ENCODE assay signal across 13 mouse cellular contexts in genomic region chr2:166703491-166703890, GRCm38 (mm10). TPM values are rescaled to one million over a fixed set of nuclear protein-coding genes. Genes with fewer than 3 reads are reported as not detected.
DNase-seq lines count a peak whose midpoint lies in the region; ATAC-seq and TF ChIP-seq lines count a peak whose summit lies in the region.
"Had no signal": no experiment of that assay in that cellular context is flagged by ENCODE, and none has a peak within 500 bp of the region (broad histone marks: within the 10 kb centered on the region; RNA-seq: fewer than 3 reads in every experiment).

No protein-coding gene starts in this region.

- H3K27ac ChIP-seq in hindbrain, embryonic 10.5 days, result peak overlapping the region; percentile 19
- H3K27ac ChIP-seq in hindbrain, postnatal 0 days, result no peak overlapping the region
- H3K27ac ChIP-seq: midbrain, embryonic 12.5 days had no signal

- peaks cover 68% of the 10 kb centered on the region for H3K36me3 ChIP-seq in hindbrain, embryonic 10.5 days
- H3K36me3 ChIP-seq in hindbrain, postnatal 0 days (ENCODE audit: insufficient read depth, low read length), result no peaks in the 10 kb centered on the region

- ATAC-seq in hindbrain, postnatal 0 days, result no peak
- ATAC-seq in erythroid progenitor cell, adult 5-6 weeks (replicated peaks; ENCODE audit: low FRiP score, poor library complexity, severe bottlenecking), result peak; percentile 80
- peak; percentile 72 for ATAC-seq in megakaryocyte progenitor cell, adult 5-6 weeks (replicated peaks; ENCODE audit: poor library complexity)

- H3K27me3 ChIP-seq in hindbrain, embryonic 10.5 days (ENCODE audit: insufficient read depth, poor library complexity, severe bottlenecking), result no peaks in the 10 kb centered on the region
- H3K27me3 ChIP-seq in hindbrain, postnatal 0 days (ENCODE audit: insufficient read depth, low read length), result no peaks in the 10 kb centered on the region
- H3K27me3 ChIP-seq: midbrain, embryonic 12.5 days had no signal

- no peak for TF ChIP-seq CTCF in hindbrain, postnatal 0 days (IDR thresholded peaks at IDR 0.05; ENCODE audit: low read depth)

- H3K4me3 ChIP-seq in hindbrain, embryonic 10.5 days, result no peak overlapping the region
- no peak overlapping the region for H3K4me3 ChIP-seq in hindbrain, postnatal 0 days (ENCODE audit: low read length)
- H3K4me3 ChIP-seq: midbrain, embryonic 12.5 days had no signal

- peaks cover 7% of the 10 kb centered on the region; the same call in 1 of the 2 replicates for H3K9me3 ChIP-seq in hindbrain, embryonic 10.5 days
- H3K9me3 ChIP-seq in hindbrain, postnatal 0 days (ENCODE audit: low read length), result no peaks in the 10 kb centered on the region
- H3K9me3 ChIP-seq: midbrain, embryonic 12.5 days had no signal

- WGBS in hindbrain, embryonic 10.5 days, result 84% methylated on average over 3 of the region's 3 CpGs
- WGBS in hindbrain, postnatal 0 days, result 75% methylated on average over 3 of the region's 3 CpGs

- no peak overlapping the region for H3K4me2 ChIP-seq in hindbrain, postnatal 0 days (ENCODE audit: low read depth, low read length)
- H3K4me2 ChIP-seq: midbrain, embryonic 12.5 days had no signal

- H3K4me1 ChIP-seq in hindbrain, embryonic 10.5 days (replicated peaks), result peaks cover 68% of the 10 kb centered on the region
- H3K4me1 ChIP-seq in hindbrain, postnatal 0 days (ENCODE audit: insufficient read depth, low read length), result no peaks in the 10 kb centered on the region

- DNase-seq in hindbrain, embryonic 10.5 days (ENCODE audit: low spot score), result no peak
- DNase-seq in hindbrain, postnatal 0 days (ENCODE audit: low spot score), result no peak
- DNase-seq in MEL-GATA-1-ER (ENCODE audit: extremely low read depth, low read depth), result peak; percentile 41
- no peak for DNase-seq in urinary bladder, postnatal 4 days (ENCODE audit: low spot score in 2 of 2)
- DNase-seq in gastrocnemius, adult 8-10 months (ENCODE audit: low spot score in 2 of 2), result no peak
- no peak for DNase-seq in embryo, embryonic 11 days
- DNase-seq: B cell, adult 2 months; heart, postnatal 4 days; kidney, adult 18-20 months; thymus, postnatal 25 days had no signal

- no peak overlapping the region for H3K9ac ChIP-seq in hindbrain, postnatal 0 days (replicated peaks; ENCODE audit: low read length)
- H3K9ac ChIP-seq: midbrain, embryonic 12.5 days had no signal

RNA-seq across cellular contexts. Expression of gene Prex1, which starts 10.1 kb away (rescaled TPM):
- 36.8 and 44.1 TPM in 2 replicates for polyA plus RNA-seq in hindbrain, embryonic 10.5 days (2016; fragmentation: Nextera tagmentation; extraction: Ambion mirVana)
- total RNA-seq in hindbrain, postnatal 0 days (2014; rRNA removed), result 63.2 and 66.8 TPM in 2 replicates
- polyA plus RNA-seq in hindbrain, postnatal 0 days (2015; fragmentation: Nextera tagmentation; extraction: Ambion mirVana), result 24.1 and 24.2 TPM in 2 replicates
- total RNA-seq in erythroid progenitor cell, adult 5-6 weeks (2015; ENCODE audit: low replicate concordance), result 24.9 and 86.4 TPM in 2 replicates
- total RNA-seq in erythroid progenitor cell, adult 5-6 weeks (2017; ENCODE audit: low replicate concordance), result 60.8 and 88.9 TPM in 2 replicates
- 18.9 and 22.3 TPM in 2 replicates for total RNA-seq in megakaryocyte progenitor cell, adult 5-6 weeks (2015)
- 16.4 and 18.2 TPM in 2 replicates for total RNA-seq in megakaryocyte progenitor cell, adult 5-6 weeks (2017)
- total RNA-seq in gastrocnemius, adult 8-10 months (2022), result 1 to 10 TPM; 3.2 to 3.8 (median 3.4) TPM
